Mouse (Mus musculus) hindbrain, embryonic 10.5 days (tissue): ENCODE data around the gene Rnf208. TPM values are rescaled to one million over a fixed set of nuclear protein-coding genes. Genes with fewer than 3 reads are reported as not detected.

Source experiments
- DNase-seq: peaks from one replicate; pipeline ENCODE4 v3.0.0-alpha.2; 2017; ENCODE audit warnings: low spot score
- H3K27ac ChIP-seq: fragments of 300-500 bp; sonication (generic); 2 replicates; pipeline ENCODE4 v1.5.1; 2016; ENCODE audit warnings: mild to moderate bottlenecking, moderate library complexity
- H3K27me3 ChIP-seq: fragments of 300-500 bp; sonication (generic); 2 replicates; pipeline ENCODE4 v1.6.1; 2016; ENCODE audit warnings: mild to moderate bottlenecking; ENCODE audit not compliant: poor library complexity, insufficient read depth, severe bottlenecking
- H3K36me3 ChIP-seq: fragments of 300-500 bp; sonication (generic); 2 replicates; pipeline ENCODE4 v1.6.1; 2016; ENCODE audit warnings: mild to moderate bottlenecking, moderate library complexity
- H3K4me1 ChIP-seq: fragments of 300-500 bp; sonication (generic); replicated peaks from 2 replicates; pipeline ENCODE4 v1.6.1; 2016; ENCODE audit warnings: mild to moderate bottlenecking
- H3K4me3 ChIP-seq: fragments of 300-500 bp; sonication (generic); 2 replicates; pipeline ENCODE4 v1.5.1; 2016; ENCODE audit warnings: mild to moderate bottlenecking, moderate library complexity
- H3K9me3 ChIP-seq: fragments of 300-500 bp; sonication (generic); 2 replicates; pipeline ENCODE4 v1.6.1; 2016; ENCODE audit warnings: mild to moderate bottlenecking, moderate library complexity
- WGBS: fragments of 180-500 bp; shearing (Covaris S2); methylation state at CpG from one replicate; pipeline ENCODE4 v1.1.7; 2016; 5-methylcytosine and 5-hydroxymethylcytosine counted together
- polyA plus RNA-seq: library from polyadenylated mRNA; unstranded; fragments of >200 nt; fragmentation: Nextera tagmentation; extraction: Ambion mirVana; gene quantifications from 2 replicates; pipeline ENCODE4 v1.2.1, GENCODE M21; 2016

Gene Rnf208
- polyA plus RNA-seq, 1 experiment from 2014 or later: 43.5 TPM

DNA sequence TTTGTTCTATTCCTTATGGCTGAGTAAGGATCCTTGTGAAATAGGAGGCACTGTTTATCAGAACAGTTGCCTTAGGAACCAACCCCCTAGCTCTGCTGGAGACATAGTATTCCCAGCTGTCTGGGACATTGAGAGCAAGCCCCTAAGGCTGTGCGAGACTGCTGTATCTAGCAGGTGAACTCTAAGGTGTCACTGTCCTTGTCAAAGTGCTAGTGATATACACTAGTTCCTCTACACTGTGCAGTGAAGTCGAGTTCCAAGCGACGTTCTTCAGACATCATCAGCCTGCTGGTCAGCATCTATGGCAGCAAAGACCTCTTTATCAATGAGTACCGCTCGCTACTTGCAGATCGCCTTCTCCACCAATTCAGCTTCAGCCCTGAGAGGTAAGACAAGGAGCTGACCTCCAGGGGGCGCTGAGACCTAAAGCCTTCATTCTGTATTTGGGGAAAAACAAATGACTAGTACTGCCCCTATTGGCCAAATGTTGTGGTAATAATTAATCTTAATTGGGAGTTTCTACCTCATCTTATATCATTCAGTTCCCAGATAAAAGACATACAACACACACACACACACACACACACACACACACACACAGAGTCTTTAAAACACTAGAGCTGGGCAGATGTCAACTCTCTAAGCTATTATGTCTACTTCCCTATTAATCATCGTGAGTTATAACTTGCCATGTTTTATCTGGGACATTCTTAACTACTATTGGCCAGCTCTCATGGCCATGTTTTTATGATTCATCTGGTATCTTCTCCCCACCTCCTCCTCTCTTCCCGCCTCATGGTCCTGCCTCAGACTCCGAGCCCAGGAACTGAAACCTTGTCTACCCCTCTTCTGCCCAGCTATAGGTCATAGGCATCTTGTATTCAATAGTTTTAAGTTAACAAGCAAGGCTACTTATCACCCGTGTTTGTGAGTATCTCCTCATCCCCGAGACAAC is 37.1 kb downstream of the Rnf208 start:
- 63% methylated on average over 13 of the region's 13 CpGs for WGBS
- Histone ChIP-seq H3K4me3 (no peak overlapping the region), H3K36me3 (peaks cover 100% of the 10 kb centered on the region), H3K27me3 (no peaks in the 10 kb centered on the region), H3K4me1 (peaks cover 2% of the 10 kb centered on the region; the same call in 1 of the 2 replicates), H3K27ac (no peak overlapping the region), H3K9me3 (no peaks in the 10 kb centered on the region)
- peak; percentile 81 for DNase-seq

DNA sequence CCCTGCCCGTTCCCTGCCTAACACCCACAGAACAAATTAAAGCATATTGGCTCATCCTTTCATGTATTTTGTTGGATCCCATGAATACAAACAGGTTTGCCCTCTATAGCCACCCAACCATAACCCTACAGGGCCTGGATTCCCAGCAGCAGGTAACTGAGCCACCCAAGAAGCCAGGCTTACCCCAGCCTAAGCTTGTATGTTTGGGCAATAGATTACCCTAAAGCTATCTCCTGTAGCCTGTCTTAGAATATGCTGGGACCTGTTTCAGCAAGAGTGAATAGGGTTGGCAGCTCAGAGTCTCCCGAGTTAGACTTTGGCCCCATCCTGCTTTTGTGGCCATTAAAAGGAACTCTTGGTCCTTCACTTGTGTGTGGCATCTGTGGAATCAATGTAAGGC is 43.5 kb downstream of the Rnf208 start:
- no peak for DNase-seq

DNA sequence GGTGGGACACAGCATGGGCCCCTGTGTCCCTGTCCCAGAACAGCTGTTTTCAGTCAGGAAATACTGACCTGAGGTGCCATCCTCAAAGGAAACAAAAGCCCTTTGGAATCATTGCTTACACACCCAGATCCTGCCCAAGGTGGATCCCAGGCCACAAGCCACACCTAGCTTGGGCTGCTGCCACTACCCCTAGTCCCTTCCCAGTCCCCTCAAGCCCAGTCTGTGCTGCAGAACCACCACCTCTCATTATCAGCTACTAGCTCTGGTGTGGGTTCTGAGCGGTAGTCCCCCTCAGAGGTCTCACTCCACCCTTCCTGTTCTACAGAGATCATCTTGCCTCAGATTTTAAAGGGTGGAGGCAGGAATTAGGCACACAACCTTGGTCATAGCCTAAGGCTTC is 44.3 kb downstream of the Rnf208 start:
- H3K27me3 ChIP-seq: peaks cover 44% of the 10 kb centered on the region
- no peak for DNase-seq
- 88% methylated on average over 1 of the region's 1 CpGs for WGBS
- H3K36me3 ChIP-seq: peaks cover 51% of the 10 kb centered on the region
- no peaks in the 10 kb centered on the region for H3K9me3 ChIP-seq
- no peak overlapping the region for H3K4me3 ChIP-seq
- H3K4me1 ChIP-seq: peaks cover 15% of the 10 kb centered on the region
- no peak overlapping the region for H3K27ac ChIP-seq

More for the DNA sequence above, 43.5 kb downstream of the Rnf208 start:
- Histone ChIP-seq H3K27ac (no peak overlapping the region), H3K36me3 (peaks cover 59% of the 10 kb centered on the region), H3K27me3 (peaks cover 36% of the 10 kb centered on the region), H3K4me1 (peaks cover 9% of the 10 kb centered on the region), H3K9me3 (no peaks in the 10 kb centered on the region), H3K4me3 (no peak overlapping the region)
- WGBS: 92% methylated on average over 2 of the region's 2 CpGs

DNA sequence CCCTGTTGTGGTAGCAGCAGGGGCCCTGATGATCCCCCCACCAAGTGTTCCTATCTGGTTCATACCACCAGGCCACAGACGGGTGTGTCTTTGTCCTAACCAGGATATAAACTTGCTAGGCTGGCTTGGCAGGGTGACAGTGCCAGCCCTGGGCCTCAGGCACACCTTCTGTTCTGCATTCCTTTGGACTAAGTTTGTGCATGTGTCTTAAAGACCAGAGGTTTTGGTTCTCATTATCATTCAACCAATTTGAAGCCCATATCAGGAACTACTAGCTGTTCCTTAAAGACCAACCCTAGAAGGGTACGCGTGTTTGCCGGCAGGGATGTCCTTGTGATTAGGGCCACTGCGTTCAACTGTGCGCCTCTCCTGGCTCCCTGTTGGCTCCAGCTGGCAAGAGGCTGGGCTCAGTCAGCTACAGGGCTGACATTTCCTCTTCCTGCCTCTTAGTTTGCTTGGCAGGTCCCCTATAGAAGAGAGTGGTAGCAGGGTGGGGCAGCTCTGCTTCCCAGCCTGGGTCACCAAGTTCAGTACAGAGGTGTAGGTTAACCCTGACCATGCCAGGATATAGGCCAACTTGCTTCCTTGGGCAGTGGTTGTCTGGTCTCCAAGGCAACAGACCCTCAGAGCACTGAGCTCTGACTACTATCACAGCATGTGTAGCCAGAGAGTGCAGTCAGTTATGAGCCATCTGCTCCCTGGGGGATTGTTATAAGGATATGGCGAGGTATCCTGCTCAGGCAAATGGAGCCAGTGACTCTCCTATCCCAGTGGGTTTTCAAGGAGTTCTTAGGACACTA is 45.0 kb downstream of the Rnf208 start:
- Histone ChIP-seq H3K9me3 (no peaks in the 10 kb centered on the region), H3K27me3 (peaks cover 51% of the 10 kb centered on the region), H3K27ac (no peak overlapping the region), H3K4me1 (peaks cover 22% of the 10 kb centered on the region), H3K36me3 (peaks cover 44% of the 10 kb centered on the region), H3K4me3 (no peak overlapping the region)
- DNase-seq: no peak
- 62% methylated on average over 7 of the region's 7 CpGs for WGBS

DNA sequence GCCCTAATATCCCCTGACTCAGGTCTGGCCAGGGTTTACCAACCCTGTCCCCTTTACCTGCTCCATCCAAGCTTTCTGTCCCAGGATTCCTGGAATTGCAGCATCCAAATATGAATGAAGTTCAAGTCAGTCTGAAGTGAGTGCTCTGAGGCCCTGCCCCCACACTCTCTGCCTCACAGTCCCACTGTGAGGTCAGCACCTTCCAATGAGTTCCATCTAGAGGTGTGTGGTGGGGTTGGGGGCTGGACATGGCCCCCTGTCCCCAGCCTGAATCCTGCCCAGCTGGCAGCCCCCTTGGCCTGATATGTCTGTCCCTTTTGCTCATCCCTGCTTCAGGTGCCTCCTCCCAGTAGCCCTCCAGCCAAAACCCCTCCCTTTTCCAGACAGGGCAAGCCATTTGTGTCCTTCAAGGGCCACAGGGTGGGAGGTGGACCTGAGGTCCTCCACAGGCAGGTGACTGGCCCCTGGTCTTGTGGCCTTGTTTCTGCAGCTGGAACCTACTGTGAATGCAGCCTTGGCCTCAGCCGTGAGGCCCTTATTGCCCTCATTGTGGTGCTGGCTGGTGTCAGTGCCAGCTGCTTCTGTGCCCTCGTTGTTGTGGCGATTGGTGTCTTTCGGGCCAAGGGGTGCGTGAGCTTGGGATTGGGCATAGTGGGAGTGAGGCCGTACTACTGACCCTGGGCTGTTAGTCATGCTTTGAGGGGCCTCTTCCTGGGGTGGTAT is 46.0 kb downstream of the Rnf208 start, which contains the start of gene Tmem210:
Tmem210 (plus strand) TSS at position 219 of the 723 bp plus-strand sequence.
- Histone ChIP-seq H3K36me3 (peaks cover 34% of the 10 kb centered on the region), H3K4me1 (peaks cover 30% of the 10 kb centered on the region), H3K4me3 (no peak within 1 kb of the TSS), H3K27ac (no peak within 1 kb of the TSS), H3K9me3 (no peaks in the 10 kb centered on the region), H3K27me3 (peaks cover 61% of the 10 kb centered on the region)
- 85% methylated on average over 6 of the region's 6 CpGs for WGBS
- no peak for DNase-seq

DNA sequence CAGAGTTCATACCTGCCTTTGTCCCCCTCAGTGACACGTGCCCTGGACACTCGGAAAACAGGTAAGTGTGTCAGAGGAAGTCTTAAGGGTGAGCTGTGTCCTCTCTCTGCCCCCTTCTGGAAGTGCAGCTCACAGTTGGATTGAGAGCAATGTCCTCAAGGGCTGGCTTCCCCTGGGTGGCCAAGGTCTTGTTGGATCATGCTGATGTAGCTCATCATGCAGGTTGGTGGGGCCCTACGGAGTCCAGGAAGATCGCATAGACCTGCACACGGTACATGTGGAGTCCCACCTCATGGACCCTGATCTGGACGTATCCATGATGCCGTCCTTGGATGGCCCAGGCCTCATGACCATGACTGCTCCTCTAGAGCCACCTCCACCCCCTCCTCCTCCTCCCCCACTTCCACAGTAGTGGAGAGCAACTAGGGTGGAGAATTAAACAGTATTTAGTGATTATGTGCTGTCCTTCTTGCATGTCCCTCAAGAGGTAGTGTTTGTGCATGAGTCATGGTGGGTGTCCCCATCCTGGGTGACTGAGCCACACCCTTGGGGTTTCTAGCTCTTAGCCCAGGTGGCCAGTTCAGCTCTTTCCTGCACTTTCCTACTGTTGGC is 46.8 kb downstream of the Rnf208 start:
- 87% methylated on average over 7 of the region's 7 CpGs for WGBS

DNA sequence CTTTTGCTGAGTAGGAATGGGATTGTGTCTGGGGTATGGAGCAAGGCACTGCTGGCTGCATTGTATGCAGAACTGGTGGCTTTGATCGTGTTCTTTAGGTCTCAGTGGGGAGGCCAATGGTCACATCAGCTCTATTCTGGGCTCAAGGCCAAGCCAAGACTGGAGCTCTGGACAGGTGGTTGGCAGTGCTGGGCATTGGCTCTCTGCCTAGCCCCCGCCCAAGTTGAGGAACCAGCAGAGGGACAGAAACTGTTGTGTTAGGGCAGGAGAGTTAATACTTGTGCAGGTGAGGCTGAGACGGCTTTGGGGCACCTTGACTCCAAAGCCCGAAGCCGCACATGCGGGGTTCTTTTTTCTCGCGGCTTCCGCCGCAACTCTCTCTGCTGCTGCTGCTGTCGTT is 47.6 kb downstream of the Rnf208 start, which contains the start of gene Lrrc26:
Lrrc26 (plus strand) TSS at position 265 of the 400 bp plus-strand sequence.
- Histone ChIP-seq H3K4me3 (peak within 1 kb of the TSS; percentile 29), H3K27ac (no peak within 1 kb of the TSS), H3K27me3 (peaks cover 77% of the 10 kb centered on the region), H3K9me3 (no peaks in the 10 kb centered on the region), H3K4me1 (peaks cover 30% of the 10 kb centered on the region), H3K36me3 (peaks cover 18% of the 10 kb centered on the region)
- 18% methylated on average over 11 of the region's 11 CpGs for WGBS
- no peak for DNase-seq

More for the DNA sequence above, 46.8 kb downstream of the Rnf208 start:
- DNase-seq: no peak
- Histone ChIP-seq H3K9me3 (no peaks in the 10 kb centered on the region), H3K27ac (no peak overlapping the region), H3K27me3 (peaks cover 69% of the 10 kb centered on the region), H3K4me3 (no peak overlapping the region), H3K36me3 (peaks cover 26% of the 10 kb centered on the region), H3K4me1 (peaks cover 30% of the 10 kb centered on the region)

DNA sequence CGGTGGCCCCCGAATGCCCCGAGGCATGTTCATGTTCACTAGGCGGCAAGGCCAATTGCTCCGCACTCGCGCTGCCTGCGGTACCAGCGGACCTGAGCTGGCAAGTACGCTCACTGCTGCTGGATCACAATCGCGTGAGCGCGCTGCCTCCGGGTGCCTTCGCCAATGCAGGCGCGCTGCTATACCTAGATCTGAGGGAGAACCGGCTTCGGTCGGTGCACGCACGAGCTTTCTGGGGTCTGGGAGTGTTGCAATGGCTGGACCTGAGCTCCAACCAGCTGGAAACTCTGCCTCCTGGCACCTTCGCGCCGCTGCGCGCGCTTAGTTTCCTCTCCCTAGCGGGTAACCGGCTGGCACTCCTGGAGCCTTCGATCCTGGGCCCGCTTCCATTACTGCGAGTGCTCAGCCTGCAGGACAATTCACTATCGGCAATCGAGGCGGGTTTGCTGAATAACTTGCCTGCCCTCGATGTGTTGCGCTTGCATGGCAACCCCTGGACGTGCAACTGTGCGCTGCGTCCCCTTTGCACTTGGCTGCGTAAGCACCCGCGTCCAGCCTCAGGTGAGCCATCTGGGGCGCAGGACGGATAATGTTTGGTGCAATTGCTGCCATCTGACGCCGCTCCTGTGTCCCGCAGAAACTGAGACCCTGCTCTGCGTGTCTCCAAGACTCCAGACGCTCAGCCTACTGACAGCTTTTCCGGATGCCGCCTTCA is 48.2 kb downstream of the Rnf208 start:
- Histone ChIP-seq H3K27ac (no peak overlapping the region), H3K27me3 (peaks cover 81% of the 10 kb centered on the region), H3K4me1 (peaks cover 30% of the 10 kb centered on the region), H3K9me3 (no peaks in the 10 kb centered on the region), H3K4me3 (peak overlapping the region; percentile 29), H3K36me3 (peaks cover 12% of the 10 kb centered on the region)
- 2% methylated on average over 54 of the region's 54 CpGs for whole genome bisulfite sequencing
- DNase-seq: peak; percentile 18

DNA sequence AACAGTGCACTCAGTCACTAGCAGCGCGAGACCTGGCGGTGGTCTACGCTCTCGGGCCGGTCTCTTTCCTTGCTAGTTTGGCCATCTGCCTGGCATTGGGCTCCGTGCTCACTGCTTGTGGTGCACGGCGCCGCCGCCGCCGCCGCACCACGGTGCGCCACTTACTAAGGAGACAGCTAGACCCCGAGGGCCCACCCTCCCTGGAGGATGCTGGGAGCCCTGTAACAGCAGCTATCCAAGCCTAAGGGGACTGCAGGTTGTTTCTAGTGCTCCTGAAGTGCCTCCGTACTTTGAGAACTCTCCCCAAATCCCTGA is 48.7 kb downstream of the Rnf208 start:
- under 1% methylated on average over 18 of the region's 18 CpGs for WGBS
- Histone ChIP-seq H3K27ac (no peak overlapping the region), H3K36me3 (peaks cover 7% of the 10 kb centered on the region), H3K9me3 (no peaks in the 10 kb centered on the region), H3K4me3 (peak overlapping the region; percentile 29), H3K4me1 (peaks cover 30% of the 10 kb centered on the region), H3K27me3 (peaks cover 86% of the 10 kb centered on the region)
- DNase-seq: peak; percentile 16

DNA sequence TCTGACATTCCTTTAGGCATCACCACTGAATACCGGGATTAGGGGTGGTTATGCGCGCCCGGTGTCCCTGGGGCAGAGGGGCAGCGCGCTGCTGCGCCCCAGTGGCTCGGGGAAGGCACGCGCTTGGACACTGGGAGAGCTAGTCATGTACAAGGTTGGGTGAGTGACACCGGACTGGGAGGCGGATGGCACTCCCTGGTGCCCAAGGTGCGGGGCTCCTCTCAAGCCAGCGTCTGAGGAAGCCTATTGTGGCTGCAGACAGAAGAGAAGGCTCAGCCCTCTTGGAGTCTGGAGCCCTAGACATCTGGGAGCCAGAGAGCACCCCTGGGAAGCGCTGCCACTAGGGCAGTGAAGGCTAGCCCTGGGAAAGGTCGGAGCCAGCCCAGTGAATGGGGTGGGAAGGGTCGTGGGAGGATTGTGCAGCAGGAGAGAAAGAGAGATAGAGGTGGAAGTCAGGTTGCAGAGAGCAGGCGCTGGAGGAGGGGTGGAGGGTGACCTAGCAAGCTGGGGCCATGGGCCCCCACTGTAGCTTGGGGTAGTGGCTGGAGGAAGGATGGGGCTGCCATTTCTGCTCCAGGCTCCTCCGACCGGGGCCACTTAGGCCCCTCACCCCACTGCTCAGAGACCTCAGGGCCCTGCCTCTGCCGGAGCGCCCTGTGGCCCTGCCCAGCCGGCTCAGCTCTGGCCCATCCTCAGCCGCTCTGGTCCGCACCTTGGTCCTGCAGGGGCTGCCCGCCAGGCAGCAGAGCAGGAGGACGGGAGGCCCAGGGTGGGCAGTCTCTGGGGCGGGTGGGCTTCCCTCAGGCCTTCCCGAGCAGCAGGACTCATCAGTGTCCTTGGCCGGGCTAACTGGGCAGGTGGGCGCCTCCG is 49.4 kb downstream of the Rnf208 start:
- Histone ChIP-seq H3K27ac (no peak overlapping the region), H3K9me3 (no peaks in the 10 kb centered on the region), H3K4me3 (peak overlapping the region; percentile 43), H3K27me3 (peaks cover 92% of the 10 kb centered on the region), H3K36me3 (peaks cover under 1% of the 10 kb centered on the region; the same call in 1 of the 2 replicates), H3K4me1 (peaks cover 30% of the 10 kb centered on the region)
- peak; percentile 18 for DNase-seq
- WGBS: 6% methylated on average over 32 of the region's 32 CpGs

DNA sequence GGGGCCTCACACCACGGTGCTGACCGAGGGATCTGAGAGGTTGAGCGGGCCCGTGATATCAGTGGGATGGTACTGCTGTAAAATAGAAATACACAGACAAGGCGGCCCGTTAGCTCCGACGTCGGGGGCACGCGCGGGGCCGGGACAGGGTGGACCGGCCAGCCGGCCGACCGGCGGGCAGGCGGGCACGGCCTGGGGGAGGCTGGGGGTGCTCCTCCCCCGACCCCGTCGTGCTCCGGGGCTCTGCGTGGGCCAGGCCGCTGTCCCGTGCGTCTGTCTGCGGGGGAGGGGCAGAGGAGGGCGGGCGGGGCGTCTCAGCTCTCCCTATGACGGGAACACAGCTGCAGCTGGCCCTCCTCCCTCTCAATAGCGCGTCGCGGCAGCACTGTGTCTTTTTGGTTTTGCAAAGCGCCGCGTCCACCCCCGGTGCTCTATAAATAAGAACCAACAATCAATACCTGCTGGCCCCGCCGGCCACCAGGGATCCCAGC is 50.0 kb downstream of the Rnf208 start:
- 7% methylated on average over 43 of the region's 43 CpGs for WGBS
- peak overlapping the region; percentile 62; the same call in 1 of the 2 replicates for H3K27ac ChIP-seq

More for the DNA sequence above, 50.0 kb downstream of the Rnf208 start:
- peak; percentile 21 for DNase-seq
- no peaks in the 10 kb centered on the region for H3K9me3 ChIP-seq
- peaks cover 97% of the 10 kb centered on the region for H3K27me3 ChIP-seq
- H3K4me1 ChIP-seq: peaks cover 28% of the 10 kb centered on the region
- no peaks in the 10 kb centered on the region for H3K36me3 ChIP-seq
- H3K4me3 ChIP-seq: peak overlapping the region; percentile 43
